Mouse (Mus musculus) spleen, postnatal 4 days (tissue): ENCODE measurements around the gene Ankrd54.

Source experiments
- DNase-seq, 2 experiments: peaks; one replicate each; pipeline ENCODE4 v3.0.0; 2022; ENCODE audit warnings: low spot score in 2 of 2

The Ankrd54 gene

DNA sequence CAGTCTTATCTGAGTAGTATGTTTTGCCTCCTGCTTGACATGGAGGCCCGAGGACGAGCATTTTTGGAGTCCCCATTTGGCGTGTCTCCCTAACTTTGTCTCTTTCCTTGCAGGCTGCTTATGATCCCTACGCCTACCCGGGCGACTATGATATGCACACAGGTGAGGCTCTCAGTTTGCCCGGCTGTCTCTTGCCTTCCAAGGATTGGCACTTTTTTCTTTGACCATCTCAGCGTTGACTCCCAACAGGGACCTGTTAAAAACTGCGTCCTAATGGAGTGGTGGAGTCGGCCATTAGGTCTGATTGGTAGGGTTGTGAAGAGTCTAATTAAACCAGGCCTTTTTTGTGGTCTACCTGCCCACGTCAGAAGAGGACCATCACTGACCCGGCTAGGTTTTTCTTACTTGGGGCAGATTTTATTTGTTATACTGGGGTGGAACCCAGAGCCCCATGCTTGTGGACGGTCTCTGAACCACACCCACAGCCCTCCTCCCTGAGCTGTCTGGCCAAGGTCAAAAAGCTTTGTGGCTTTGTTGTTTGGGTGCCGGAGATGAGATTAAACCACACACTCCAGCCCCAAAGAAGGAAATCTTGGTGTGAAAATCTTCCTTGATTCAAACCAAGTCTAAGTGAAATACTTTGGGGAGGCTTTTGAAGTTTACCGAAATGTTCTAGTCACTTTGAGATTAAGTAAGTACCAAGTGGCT, 13.1 kb upstream of the Ankrd54 start:
- no peak for DNase-seq

DNA sequence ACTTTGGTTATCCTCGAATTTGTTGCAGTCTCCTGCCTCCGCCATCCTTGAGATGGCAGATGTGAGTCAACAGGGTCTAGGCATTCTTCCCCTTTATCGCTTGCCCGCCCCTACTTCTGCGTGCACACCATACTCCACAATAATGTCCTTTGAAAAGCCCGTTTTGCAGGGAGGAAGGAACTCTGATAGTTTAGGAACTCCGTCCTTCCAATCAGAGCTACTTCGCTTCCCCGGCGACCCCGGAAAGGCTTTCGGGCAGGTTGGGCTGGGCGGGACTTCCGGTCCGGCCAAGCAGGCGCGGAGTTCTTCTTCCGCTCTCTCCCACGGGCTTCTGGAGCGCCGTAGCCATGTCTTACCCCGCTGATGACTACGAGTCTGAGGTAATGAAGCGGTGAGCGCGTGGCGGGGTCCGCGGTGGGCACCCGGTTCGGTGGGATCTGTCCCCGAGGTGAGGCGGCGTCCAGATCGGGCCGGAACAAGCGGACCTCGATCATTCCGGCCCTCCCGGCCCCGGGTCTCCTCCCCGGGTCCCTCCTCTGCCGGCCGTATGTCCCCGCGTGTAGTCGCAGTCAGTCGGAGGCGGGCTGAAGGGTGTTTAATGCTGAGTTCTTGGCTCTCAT, 12.3 kb upstream of the Ankrd54 start, which contains the start of gene Eif3l:
Gene Eif3l, plus strand, starts transcription at position 267 of the 620 bp plus-strand sequence.
- DNase-seq, result peak; percentile 84 to 92

DNA sequence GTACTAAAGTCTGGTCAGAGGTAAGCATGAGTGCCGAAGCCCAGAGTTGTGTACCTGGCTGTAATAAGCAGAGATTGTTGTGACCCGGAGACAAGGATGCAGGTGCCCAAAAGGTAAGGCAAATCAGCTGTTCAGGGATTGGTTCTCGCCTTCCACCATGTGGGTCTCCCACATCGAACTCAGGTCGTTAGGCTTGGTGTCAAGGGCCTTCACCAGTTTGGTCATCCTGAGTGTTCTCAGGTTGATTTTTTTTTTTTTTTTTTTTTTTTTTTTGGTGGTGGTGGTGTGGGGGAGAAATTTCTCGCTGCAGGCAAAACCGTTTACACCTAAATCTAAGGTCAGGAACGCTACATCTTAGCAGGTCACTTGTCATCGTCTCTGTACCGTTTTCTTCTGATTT, 11.8 kb upstream of the Ankrd54 start:
- DNase-seq, result no peak

DNA sequence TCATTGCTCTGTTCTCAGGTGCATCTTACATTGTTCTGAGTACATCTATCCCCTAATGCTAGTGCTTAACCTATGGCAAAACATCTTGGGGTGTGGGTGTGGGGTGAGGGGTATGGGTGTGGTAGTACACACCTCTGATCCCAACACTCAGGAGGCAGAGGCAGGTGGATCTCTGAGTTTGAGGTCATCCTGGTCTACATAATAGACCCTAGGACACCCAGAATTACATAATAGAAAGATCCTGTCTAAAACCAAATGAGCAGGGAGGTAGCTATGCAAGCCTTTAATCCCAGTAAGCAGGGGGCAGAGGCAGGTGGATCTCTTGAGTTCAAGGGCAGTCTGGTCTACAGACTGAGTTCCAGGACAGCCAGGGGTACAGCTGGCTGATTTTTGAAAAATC, 11.1 kb upstream of the Ankrd54 start:
- DNase-seq, result no peak

DNA sequence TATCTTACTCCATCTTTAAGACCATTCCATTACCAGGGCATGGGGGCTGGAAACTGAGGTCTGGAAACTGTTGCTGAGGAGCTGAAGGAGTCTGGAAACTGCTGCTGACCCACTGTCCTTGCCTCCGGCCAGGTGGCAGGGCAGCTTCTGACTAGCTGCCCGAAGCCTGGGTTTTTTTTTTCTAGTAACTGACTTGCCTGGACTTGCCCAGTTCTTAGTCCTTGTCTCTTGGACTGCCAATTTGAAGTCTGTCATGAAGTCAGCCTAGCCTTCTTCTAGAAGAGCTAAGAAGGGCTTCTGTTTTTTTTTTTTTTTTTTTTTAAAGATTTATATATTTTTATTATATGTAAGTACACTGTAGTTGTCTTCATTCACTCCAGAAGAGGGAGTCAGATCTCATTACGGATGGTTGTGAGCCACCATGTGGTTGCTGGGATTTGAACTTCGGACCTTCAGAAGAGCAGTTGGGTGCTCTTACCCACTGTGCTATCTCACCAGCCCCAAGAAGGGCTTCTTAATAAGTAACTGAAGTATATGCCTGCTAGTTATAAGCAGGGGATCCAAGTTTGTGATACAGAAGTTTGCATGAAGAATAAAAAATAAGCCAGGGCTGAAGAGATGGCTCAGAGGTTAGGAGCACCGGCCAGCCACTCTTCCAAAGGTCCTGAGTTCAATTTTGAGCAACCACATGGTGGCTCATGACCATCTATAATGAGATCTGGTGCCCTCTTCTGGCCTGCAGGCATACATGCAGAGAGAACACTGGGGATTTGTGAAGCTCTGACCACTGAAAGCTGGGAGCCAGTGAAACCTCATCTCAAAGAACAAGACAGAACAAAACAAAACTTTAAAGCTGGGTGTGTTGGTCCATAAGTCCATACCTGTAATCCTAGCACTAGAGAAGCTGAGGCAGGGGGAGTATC, 8.7 kb upstream of the Ankrd54 start:
- no peak for DNase-seq

DNA sequence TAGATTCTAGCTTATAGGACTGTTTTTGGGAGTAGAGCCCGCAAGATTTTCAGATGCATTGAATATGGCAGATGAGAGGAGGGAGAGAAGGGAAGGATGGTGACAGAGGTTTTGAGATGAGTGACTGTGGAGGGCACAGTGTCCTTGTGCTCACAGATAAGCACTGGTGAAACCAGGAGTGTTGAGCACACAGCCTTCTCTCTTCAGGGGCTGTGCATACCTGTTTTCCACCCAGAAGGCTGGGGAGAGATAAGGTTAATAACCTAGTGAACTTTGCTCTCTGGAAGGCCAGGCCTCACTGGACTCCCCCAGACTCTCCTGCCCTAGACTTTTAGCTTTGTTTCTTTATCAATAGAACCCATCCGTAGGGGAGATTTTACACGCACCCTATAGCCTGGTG, 5.7 kb upstream of the Ankrd54 start:
- DNase-seq, result no peak

DNA sequence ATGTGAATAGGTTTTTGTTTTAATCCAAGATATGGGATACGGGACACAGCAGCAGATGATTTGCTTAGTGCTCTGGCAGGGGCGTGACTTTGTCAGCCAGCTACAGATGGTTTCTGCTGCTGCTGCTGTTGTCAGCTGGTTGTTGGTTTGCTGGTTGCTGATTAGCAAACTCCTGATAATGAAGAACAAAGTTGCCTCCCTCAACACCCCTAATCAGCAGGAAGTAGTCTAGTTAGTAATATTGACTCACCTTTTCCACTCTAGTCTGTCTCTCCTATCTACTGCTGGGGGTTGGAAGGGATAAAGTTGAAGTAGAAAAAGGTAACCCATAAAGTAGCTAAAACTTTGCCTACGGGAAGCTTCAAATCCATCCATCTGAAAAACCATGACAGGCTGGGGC, 4.9 kb upstream of the Ankrd54 start:
- DNase-seq, result no peak

DNA sequence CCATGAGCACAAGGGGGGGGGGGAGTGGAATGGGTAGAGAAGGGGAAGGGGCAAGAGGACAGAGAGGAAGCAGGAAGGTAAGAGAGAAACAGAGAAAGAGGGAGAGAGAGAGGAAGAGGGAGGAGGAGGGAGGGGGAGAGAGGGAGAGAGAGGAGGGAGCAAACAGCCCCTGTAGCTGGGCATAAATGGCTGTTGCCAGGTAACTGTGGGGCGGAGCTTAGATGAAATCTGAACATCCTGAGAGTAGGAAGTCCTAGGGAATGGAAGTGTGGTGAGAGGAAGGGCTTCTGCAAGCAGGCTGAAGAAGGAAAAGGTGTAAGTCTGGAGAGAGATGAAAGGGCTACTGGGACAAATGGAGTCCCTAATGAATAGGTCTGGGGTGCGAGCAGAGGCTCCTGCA, 3.6 kb upstream of the Ankrd54 start:
- DNase-seq, result no peak

DNA sequence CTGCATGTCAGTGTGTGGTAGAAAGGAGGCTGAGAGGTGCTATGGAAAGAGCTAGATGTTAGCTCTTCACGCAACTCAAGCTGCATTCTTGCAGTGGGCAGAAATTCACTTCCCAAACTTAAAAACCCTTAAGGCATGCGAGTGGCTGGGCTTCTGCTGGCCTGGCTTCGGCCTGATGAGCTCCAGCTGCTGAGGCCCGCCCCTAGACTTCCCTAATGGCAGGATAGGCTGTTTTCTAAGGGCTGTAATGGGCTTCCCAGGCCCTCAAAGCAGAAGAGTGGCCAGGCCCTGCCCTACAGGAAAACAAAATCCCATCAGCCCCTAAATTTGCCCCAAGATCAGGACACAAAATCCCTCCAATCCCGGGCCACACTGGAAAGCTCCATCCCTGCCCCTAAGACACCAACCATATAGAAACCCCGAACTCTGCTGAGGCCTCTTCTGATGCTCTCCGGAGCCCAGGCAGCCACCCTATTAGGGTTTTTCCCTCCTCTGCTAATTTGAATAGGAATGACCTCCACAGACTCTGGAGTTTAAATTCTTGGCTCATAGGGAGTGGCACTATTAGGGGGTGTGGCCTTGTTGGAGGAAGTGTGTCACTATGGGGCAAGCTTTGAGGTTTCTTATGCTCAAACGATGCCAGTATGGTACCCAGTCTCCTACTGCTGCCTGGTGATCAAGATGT, 2.5 kb upstream of the Ankrd54 start:
- DNase-seq, result no peak

DNA sequence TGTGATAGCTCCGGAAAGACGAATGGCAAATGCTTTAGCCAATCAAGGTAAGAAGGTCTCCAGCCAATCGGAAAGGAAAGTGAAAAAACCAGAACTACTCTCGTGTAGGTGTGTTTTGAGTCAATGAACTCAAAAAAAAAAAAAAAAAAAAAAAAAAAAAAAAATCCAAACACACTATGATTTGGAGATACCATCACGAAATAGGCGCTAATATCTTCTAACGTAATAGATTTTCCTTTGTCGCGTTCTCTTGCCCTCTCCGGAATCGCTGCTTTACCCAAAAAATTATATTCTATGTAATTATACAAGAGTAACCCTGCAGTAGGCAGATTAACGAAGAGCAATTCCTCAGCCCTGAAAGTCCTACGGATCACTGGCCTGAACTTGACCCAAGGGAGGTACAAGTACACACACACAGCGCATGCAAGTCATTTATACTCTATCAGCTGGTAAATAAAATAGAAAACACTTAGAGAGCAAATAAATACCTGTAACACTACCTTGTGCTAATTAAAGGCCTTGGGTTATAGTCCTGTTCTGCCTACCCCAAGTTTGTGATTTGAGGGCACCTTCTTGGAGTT, 557 bp upstream of the Ankrd54 start:
- no peak for DNase-seq

DNA sequence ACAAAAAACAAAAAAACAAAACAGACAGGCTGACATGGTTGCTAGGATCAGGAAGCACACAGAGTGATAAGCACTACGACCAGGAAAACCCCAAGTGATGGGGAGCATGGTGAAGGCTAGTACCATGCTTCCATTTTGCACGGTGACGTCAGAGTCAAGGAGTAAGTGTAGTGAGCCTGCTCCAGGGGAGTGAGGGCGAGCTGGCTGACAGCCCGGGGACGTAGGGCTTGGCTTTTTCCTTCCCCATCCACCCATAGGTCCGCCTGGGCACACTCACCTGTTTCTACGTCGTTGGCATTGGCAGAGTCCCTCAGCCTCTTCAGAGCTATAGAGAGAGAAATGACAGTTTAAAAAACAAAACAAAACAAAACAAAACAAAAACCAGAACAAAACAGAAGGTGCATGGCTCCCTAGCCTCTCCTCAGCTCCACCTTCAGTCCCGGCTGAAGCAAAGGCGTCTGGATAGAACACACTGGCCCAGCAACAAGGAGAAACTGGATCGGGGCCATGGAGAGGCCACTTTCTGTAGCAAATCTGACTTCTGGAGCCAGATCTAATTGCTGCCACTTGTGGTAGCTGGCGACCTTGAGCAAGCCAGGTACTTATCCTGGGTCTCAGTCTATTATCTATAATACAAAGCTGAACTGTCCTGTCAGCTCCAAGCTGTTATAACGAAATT, 1.7 kb downstream of the Ankrd54 start:
- no peak for DNase-seq

DNA sequence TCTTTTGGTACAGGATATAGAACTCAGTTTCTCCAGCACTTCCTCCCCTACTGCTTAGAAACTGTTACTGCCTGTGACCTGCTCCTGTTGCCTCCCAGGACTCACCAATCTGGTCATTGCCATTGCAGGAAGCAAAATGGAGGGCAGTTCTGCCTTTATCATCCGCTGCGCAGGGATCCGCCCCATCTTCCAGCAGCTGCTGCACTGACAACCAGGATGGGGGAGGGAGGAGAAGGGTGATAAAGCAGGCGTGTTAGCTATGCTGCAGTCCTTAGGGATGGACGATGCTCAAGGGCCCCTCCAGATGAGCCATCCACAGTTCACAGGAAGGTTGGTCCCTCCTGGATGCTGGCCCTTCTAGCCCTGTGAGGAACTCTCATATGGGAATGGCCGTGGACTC, 4.8 kb downstream of the Ankrd54 start:
- peak in 1 of 2 experiments; percentile 41 for DNase-seq

DNA sequence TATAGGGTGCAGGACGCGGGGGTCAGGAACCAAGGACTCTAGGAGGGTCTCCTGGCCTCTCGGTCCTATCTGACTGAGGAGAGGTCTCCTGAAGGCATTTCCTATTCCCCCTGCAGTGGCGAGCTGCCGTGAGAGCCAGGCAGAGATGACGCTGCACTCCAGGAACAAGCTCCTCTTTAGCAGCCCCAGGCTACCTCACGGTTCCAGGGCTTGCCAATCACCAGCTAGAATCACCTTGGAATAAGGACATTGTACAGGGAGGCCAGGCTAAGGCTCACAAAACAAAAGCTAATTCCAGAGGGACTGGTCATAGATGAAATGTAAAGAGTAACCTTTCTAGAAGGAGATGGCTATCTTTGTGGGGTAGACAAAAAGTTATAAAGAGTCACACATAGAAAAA, 6.1 kb downstream of the Ankrd54 start:
- no peak for DNase-seq

DNA sequence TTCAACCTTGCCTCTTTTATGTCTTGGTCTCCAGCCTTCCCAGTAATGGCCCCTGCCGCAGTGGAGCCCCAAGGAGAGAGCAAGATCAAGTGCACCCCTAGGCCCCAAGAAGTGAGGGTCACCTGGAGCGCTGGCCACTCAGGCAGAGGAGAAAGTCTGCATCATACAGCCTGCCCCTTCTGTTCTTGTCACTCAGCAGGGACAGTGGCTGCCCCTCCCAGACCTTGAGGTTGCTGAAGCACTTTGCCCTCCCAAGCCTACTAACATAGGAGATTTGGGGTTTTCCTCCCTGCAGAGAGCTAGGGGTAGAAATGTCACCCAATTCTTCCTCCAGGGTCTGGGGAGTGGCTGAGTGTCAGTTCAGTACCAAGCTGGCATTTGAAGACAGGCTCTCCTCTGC, 10.3 kb downstream of the Ankrd54 start:
- no peak for DNase-seq

DNA sequence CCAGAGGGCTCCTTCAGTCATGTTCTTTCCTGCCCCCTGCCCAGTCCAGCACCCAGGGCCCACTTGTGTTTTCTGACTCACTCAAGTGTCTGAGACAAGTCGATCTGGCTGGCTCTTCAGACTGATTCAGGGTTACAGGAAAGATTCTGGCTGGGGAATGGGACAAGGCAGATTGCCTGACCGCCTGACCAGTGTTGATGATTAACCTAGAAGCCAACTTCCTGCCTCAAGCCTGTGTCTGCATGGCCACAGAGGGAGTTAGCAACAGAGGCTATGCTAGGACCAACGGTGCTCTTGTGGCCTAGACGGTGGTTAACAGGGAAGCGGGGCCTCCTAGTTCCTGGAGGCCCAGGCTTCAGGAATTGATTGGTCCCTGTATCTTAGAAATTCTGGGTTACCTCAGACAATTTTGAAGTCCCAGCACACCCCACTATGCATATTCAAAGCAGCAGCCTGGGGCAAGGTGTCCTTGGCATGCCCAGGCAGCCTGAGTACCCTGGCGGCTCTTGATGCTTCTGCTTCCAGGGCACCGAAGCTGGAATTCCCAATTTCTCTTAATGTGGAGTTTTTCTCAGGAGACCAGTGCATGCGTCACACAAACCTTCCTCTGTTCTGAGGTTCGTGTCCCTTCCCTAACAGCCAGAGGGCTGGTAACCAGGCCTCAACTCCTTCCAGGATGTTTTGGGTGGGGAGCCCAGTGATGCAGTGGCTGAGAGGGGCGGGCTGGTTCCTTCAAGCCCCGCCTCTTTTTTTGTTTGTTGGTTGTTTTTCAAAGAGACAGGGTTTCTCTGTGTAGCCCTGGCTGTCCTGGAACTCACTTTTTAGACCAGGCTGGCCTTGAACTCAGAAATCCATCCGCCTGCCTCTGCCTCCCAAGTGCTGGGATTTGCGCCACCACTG, 11.0 kb downstream of the Ankrd54 start:
- DNase-seq, result no peak

DNA sequence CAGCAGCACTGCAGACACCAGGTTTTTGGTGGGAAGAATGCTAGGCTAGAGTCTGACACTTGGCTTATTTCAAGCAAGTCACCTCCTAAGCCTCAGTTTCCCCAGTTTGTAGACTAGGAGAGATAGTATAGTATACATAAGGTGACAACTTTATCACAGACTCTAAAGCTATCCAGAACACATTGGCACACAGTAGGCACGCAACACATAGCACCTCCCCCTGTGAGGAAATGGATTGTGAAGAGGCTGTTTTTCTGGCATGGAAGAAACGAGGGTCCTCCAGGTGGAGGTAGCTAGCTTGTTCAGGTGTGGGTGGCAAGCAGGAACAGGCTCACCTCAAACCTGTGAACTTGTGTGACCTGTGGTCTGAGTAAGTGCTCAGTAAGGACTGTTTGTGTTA, 11.7 kb downstream of the Ankrd54 start:
- no peak for DNase-seq

DNA sequence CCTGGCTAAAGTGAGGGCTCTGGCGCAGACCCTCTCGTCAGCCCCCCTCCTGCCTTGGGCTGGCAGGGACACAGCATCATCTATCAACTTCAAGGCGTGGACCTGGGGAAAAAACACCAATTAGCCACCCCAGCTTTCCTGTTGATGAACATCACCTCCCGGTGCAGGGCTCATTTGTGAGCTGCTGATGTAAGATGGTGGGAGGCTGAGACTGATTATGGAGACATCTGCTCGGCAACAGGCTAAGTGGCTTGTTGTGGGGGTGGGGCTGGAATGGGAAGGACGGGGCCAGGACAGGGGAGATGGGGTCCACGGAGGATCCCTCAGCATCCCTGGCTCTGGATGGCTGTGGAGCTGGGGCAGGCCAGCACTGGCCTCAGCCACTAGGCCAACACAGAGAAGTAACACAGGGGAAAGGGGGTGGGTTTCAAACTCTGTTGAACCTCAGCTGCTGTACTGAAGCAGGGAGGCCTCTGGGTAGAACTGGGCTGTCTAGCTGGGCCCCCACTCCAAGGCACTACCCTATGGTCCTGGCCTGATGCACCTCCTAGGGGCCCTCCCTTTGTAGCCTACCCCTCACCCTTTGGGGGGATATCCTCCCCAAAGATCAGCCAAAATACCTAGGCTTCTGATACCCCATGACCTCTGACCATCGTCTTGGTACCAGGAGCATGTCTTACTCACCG, 12.4 kb downstream of the Ankrd54 start:
- no peak for DNase-seq

DNA sequence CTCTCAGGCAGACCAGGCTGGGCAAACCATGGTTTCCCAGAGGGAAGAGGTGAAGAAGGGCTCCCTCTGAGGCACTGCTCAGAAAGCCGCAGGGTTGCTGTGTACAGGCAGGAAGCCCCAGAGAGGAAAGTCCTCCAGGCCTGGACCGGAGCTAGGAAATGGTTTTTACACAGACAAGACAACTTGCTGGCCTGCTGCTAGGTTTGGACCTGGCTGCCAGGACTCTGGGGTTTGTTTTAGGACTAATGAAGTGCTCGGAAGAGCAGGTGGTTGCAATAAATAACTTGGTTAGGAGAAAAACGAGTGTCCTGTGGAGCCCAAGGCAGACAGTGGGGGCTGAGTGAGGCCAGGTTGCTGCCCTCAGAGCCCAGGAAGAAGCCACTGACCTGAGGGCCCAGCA, 14.5 kb downstream of the Ankrd54 start:
- DNase-seq, result no peak

DNA sequence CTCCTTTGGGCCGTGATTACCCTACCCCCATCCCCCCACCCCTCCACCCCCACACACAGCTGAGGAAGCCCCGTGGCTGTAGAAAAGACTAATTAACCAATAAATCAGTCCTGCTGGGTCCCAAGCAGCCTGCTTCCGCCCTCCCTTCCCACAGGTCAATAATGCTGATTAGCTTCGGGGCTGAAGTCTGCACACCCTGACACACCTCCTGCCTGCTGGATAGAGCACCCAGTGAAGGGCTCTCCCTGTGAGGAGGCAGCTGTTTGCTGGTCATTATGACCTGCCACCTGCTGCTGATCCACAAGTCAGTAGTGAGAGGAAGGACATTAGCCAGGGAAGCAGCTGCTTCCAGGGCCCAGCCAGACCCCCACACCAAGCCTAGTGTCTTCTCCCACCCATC, 17.9 kb downstream of the Ankrd54 start:
- no peak for DNase-seq
